Mouse (Mus musculus): ENCODE data around the gene Apobec2.

DNA sequence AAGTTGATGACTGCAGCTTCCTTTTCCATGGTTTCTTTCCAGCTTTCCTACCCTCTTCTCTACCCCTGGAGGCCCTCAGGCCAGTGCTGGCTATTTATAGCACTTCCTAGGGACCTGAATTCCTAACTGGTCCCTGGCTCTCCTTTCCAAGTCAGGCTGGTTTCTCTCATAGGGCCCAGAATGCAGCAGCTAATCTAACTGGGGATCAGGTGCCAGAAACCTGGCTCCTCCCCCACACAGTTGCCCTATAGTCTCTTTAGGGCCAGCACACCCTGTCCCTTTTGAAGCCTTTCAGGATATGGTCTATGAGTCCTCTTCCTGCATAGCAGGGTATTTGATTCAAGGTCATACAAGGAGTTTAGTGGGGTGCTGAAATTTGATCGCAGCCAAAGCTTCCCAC, 3.8 kb upstream of the Apobec2 start:
- TF ChIP-seq POLR2A (IDR thresholded peaks at IDR 0.05; ENCODE audit: insufficient read length, low read depth) (no peak), SRF (IDR thresholded peaks at IDR 0.05; ENCODE audit: control insufficient read depth, insufficient read length, low read depth) (no peak), TCF12 (IDR thresholded peaks at IDR 0.05; ENCODE audit: insufficient read depth, poor library complexity, severe bottlenecking) (no peak), TCF3 (IDR thresholded peaks at IDR 0.05; ENCODE audit: insufficient read length, low read depth) (no peak), USF1 (IDR thresholded peaks at IDR 0.05; ENCODE audit: low read depth) (no peak), MAX (IDR thresholded peaks at IDR 0.05; ENCODE audit: low read depth) (no peak)

Measured in myocyte (in vitro differentiated cells).